Mouse (Mus musculus) E14TG2a.4 (cell line): ENCODE measurements at regions not wholly inside any gene's neighbourhood (a gene's known extent, or its start where the extent isn't known, plus 50 kb on each side); places are given as distances from the start of the nearest gene placed in this dataset.

Experiments used
- CTCF ChIP-seq: conservative IDR thresholded peaks from 2 replicates; pipeline ENCODE4 v1.5.1; 2014; ENCODE audit warnings: low read length
- NANOG ChIP-seq: IDR thresholded peaks from 2 replicates; pipeline ENCODE4 v1.6.1; 2014; ENCODE audit warnings: borderline replicate concordance, low read length, mixed read lengths
- POU5F1 ChIP-seq: IDR thresholded peaks from 2 replicates; pipeline ENCODE4 v1.6.1; 2014; ENCODE audit warnings: low read length, borderline replicate concordance

DNA sequence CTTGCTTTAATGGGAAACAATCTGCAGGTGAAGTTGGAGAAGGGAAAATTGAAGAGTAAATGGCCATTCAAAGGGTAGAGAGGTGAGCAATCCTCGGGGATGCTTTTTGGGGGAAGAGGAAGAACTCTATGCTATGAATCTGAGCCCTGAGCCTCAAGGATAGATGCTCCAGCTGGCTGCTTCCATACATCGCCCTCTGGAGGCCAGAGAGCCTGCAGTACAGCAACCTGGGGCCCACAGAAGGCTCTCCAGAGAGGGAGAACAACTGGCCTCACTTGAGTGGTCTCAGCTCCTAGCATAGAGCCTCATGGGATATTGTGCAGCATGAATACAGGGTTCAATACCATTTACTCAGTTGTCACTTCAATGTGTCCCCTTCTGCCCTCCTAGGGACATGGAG, 69.6 kb upstream of the Pcbd1 start:
- TF ChIP-seq CTCF (peak; percentile 30), POU5F1 (no peak), NANOG (no peak)
